Mouse (Mus musculus) spleen, adult 2 months (tissue): ENCODE data around the gene Gm6309.
"Not testable (repeated sequence)": the region's sequence is repeated elsewhere in the genome, so short reads cannot be mapped to it uniquely, and the experiment has no call there.

ENCODE experiments used
- CTCF ChIP-seq: fragments of 200-500 bp; IDR thresholded peaks from 2 replicates; pipeline ENCODE4 v1.5.1; 2011; ENCODE audit warnings: mild to moderate bottlenecking, inconsistent platforms; ENCODE audit not compliant: insufficient read depth, insufficient read length, insufficient replicate concordance; ENCODE audit errors: extremely low read depth
- POLR2A ChIP-seq: fragments of 200-500 bp; IDR thresholded peaks from 2 replicates; pipeline ENCODE4 v1.6.1; 2011; ENCODE audit warnings: low read depth, low read length, inconsistent platforms

DNA sequence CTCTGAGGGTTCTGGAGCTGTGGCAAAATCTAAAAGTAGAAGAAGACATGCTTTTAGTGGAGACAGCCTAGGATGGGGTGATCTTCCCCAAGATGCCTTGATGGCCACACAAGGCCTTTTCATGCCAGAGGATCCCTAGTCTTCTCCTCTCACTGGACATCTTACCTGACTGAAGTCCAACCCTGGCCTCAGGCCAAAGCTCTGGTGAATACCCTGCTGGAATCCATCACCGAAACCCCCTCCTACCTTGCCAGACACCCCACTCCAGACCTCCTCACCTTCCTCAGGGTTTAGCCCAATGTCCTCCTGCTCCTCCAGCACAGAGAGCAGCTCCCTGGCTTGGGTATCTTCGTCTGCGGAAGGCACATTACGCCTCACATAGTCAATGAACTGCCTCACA, 12.2 kb downstream of the Gm6309 start:
- not testable (repeated sequence) for TF ChIP-seq POLR2A, CTCF
